Mouse (Mus musculus) MEL-GATA-1-ER (cell line): ENCODE data around the gene Usp32.
"Not testable (repeated sequence)": the region's sequence is repeated elsewhere in the genome, so short reads cannot be mapped to it uniquely, and the experiment has no call there.

ENCODE experiments used
- DNase-seq: peaks from one replicate; pipeline ENCODE4 v3.0.0-alpha.2; 2012; ENCODE audit warnings: low read depth; ENCODE audit errors: extremely low read depth

Gene Usp32

DNA sequence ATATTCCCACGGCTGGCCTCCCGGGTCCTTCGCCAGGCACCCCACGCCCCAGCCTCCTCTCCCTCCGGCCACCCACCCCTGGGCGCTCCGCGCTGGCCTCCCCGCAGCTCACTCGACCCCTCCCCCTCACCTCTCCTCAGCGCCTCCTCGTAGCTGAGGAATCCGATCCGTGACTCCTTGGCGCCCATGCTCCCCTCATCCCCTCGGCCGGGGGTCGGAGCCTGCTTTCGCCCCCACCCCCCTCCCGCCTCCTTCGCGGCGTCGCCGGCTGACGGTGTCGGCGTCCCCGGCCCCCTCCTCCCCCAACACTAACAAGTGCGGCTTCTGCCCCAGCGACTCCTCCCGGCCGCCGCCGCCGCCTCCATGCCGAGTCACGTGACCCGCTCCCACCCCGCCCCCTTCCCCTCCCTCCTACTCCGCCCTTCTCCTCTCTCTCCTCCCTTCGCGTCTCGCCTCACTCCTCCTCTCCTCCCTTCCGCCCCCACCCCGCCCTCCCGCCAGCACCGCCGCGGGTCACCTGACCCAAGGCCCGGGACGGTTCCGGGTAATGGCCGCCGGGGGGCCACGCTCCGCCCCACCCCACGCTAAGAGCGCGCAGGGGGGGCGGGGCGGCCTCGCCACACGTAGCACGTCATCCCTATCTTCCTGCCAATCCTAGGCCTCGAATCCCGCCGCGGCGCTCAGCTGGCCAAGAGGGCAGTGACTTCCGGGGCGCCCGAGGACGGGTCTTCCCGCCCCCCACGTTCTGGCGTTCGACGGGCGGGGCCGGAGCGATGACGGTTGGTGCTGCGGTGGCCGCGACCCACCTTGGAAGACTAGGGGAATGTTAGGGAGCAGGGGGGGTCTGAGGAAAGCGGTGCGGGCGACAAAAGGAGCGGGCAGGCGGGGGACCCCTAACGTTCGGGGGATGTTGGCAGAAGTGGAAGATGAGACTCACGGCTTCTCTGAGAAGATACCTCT lies at the start of gene Usp32:
Gene Usp32 (minus strand): TSS at position 581 of the 960 bp plus-strand sequence.
- DNase-seq = peak; percentile 86

DNA sequence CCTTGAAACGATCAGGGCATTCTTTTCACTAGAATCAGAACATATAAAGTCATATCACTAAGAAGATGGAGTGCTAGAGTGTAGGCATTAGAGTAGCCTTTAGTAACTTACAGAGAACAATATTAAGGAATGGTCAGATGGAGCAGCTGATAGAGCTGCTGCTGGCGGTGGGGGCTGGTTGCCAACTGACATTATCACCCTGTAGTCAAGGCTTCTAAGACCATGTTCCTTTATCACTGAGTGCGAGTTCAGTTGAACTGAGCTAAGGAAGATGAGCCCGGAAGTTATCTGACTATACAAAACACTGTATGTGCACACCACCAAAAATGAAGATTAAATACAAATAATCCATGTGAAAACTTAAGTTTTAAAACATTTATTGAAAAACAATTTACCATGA lies 49.1 kb upstream of the Usp32 start:
- no peak for DNase-seq

DNA sequence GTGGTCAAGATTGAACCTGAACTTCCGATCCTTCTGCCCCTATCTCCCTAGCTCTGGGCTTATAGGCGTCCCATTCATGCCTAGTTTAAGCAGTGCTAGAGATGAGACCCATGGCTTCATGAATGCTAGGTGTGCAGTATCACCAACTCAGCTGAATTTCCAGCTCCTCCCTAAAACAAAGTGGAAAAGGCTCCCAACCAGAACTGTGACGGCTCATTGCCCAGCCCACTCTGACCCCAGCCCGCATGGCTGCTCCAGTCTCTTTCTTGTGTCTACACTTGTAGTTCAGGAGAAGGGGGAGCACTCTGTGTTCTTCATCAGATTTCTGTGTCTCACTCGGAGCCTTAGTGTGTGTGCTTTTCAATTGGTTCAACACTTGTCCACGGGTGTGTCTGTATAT lies 44.9 kb upstream of the Usp32 start:
- no peak for DNase-seq

DNA sequence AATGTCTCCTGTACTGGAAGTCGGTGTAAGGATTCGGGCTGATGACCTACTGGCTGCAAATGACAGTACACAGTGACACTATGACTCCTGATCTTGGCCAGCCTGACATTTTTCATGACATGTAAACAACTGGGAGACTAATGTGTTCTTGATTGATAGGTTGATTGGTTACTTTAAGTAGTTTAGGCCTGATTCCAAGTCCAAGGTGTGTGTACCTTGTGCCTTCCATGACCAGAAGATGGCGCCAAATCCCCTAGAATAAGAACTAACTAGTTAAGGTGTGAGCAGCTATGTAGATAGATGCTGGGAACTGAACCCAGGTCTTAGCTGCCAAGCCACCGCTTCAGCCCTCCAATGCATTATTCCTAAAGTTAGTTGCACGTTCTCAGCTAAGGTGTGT lies 44.1 kb upstream of the Usp32 start:
- peak; percentile 49 for DNase-seq

DNA sequence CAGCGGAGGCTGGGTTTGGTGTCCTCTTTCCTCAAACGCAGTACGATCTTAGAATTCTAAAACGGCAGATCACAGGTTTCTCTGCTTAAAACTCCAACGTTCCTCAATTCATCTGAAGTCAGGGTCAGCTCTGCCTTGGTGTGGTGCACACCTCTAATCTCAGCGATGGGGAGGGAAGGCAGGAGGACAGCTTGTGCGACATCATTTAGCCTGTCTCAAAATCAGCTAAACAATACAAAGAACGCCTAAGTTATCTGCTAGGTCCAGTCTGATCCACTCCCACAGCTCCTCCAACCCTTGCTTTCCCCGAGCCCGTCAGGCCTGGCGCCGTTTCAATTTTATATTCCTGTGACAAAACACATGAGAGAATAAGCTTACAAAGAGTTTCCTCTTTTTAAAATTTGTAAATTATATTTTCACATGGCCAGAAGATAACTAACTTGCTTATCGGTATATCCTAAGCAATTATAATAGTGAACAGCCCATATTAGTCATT lies 43.4 kb upstream of the Usp32 start:
- DNase-seq = no peak

DNA sequence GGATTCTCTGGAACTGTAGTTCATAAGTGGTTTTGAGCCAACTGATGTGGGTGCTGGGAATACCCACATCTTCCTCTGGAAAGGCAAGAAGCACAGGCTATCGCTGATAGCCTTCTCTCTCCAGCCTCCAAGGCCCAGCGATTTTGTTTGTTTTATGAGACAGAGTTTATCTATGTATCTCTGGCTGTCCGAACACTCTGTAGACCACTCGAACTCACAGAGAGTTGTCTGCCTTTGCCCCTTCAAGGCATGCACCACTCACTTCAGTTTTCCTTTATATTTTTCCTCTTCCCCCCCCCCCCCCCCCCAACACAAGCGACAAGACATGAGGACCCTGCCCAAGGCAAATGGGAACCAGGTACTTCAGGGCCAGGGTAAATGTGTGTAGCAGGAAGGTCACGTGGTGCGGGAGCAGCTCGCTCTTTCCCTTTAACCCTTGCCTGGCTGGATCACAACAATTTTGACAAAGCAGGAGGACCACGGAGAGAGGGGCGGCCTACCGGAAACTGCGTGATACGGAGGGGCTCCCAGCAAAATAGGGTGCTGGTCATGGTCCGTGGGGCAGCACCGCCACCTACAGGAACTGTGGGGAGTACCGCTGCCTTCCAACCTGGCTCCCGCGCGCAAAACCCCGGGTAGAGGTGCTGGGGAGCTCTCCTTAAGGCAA lies 42.8 kb upstream of the Usp32 start:
- peak; percentile 57 for DNase-seq

DNA sequence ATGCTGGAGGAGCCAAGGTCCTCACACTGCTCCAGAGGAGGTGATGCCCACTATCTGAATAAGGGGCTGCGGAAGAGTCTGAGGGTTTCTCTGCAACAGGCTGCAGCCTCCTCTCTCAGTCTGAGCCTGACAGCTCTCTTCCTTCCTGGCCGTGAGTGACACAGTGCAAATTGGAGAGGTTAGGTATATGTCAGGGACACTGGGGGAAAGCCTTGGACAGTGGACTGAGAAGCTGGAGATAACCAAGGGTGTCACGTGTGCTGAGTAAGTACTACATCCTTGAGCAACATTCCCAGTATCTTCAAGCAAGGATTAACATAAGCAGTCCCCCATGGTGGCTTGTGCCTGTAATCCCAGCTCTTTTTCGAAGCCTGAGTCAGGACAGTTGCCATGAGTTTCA lies 38.5 kb upstream of the Usp32 start:
- DNase-seq = no peak

DNA sequence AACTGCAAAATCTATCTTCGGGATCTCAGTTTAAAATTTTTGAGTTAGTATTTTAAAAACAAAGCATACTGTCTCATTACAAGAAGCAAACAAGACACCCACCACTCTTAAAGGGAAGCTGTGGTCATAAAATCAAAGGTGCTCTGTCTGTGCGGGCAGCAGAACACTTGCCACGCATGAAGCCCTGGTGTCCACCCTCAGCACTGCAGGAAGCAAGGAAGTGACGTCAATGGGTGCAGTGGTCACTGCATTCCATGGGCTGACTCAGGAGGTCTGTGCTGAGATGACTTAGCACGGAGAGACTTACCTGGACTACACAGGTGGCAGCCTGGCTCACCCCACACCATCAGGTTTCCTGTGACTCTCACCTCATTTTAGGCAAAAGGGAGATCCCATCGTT lies 37.8 kb upstream of the Usp32 start:
- DNase-seq = no peak

DNA sequence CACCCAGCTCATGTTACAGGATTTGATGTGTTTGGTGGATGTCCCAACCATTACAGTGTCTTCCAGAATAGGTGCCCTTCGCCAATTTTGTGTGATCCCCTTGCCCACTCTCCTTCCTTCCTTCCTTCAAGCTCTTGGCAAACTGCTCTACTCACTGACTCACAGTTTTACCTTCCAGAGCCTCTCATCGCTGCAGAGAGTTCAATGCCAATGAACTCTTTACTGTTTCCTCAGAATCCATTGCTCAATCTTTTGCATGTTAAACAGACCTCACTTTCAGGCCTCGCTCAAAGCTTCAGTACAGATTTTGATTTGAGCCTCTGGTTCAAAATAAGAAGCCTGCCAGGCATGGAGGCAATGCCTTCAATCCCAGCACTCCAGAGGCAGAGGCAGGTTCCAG lies 36.0 kb upstream of the Usp32 start:
- DNase-seq = no peak

DNA sequence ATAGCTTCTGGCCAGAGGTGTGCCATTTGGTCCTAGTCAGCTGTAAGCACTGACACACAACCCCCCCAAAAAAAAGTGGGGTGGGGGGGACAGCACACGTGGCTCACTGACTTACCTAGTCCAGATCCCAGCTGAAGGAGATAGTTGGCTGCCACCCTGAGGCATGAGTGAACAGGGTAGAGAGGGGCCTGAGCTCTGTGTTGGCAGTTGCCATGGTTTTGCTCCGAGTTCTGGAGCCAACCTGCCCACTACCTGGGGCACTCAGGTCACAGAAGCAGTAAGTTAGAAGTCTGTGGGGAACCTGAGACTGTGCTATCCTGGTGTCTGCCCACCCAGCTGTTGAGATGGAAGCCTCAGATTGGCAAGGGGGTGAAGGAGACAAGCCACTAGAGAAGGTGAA lies 30.9 kb upstream of the Usp32 start:
- DNase-seq = no peak

DNA sequence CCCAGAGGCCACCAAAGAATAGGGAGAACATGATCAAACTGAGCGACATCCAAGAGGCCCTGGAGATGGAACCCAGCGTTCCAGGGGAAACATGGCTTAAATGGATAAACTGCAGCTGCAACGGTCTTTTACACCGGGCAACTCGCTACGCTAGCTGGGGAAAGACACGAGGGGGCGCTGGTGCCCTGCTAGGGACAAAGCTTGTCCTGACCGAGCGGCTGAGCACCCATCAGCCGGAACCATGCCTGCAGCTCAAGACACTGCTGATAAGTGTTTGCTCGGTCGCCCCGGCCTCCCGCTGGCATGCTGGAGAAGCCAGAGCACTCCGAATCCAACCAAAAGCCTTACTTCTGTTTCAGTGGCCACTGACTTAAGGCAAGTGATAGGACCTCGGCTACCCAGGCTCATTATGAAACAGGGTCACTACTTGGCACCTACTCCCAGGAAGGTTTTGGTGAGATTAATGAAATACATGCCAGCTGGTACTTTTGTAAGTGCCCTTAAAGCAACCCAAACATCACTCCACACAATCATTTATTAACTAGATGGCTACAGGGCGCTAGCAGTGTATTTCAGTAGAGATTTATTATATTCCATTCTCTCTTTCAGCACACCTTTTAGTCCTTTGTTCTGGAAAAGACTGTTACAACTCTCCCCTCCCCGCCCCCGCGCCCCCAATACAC lies 30.2 kb upstream of the Usp32 start, which contains the start of gene 1700125H20Rik:
Gene 1700125H20Rik (plus strand): TSS at position 347 of the 683 bp plus-strand sequence.
- DNase-seq = peak; percentile 70

DNA sequence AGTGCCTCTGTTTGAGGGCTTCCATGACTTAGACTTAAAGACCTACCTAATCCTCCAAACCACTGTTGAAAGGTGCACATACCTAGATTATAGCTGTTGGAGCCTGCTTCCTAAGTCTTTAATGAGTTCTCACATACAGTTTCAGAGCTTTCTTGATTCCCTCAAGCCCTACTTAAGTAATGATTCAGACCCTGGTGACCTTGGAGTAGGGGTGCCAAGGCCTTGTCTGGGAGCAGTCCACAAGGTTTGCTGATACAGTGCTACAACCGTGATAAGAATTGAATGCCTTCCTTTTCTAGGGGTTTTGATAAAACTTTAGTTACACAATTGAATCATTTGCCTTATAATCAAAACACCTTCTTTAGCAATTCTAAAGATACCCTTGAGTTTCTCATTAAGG lies 27.5 kb upstream of the Usp32 start:
- no peak for DNase-seq

DNA sequence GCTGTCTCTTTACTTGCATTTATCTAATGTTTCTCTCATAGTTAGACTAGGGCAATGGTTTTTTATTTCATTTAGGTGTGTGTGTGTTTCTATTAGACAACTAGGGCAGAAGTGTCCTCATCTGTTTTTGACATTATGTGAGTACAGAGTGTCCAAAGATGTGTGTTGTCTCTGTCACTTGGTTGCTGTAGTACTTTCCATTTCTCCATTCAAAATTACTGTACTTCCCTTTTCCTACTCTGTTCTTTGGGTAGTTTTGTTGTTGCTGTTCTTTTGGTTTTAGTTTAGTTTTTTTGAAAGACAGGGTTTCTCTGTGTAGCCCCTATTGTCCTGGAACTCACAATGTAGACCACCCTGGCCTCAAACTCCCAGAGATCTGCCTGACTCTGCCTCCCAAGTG lies 24.4 kb upstream of the Usp32 start:
- DNase-seq = no peak

DNA sequence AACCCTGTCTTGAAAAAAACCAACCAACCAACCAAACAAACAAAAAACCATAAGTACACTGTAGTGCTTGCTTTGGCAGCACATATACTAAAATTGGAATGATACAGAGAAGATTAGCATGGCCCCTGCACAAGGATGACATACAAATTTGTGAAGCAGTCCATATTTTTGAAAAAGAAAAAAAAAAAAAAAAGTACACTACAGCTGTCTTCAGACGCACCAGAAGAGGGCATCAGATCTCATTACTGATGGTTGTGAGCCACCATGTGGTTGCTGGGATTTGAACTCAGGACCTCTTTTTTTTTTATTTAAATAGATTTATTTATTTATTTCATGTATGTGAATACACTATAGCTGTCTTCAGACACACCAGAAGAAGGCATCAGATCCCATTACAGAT lies 23.1 kb upstream of the Usp32 start:
- not testable (repeated sequence) for DNase-seq

DNA sequence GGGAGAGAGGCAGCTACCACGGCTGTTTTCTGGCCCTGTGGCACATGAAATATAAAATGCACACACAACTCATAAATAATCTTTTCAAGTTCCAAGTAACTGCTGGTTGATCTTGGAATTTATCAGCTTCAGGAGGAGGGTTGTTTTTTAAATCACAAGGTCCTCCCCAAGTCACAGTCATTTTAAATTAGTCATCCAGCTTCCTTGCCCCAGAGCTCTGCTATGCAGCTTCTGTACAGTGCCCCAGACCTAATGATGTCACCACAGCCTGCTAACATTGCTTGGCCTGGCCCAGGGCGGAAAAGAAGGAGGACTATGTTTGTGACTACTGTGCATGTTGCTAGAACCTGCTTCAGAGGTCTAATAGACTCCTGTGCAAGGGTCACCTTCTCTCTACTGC lies 17.3 kb upstream of the Usp32 start:
- DNase-seq = no peak

DNA sequence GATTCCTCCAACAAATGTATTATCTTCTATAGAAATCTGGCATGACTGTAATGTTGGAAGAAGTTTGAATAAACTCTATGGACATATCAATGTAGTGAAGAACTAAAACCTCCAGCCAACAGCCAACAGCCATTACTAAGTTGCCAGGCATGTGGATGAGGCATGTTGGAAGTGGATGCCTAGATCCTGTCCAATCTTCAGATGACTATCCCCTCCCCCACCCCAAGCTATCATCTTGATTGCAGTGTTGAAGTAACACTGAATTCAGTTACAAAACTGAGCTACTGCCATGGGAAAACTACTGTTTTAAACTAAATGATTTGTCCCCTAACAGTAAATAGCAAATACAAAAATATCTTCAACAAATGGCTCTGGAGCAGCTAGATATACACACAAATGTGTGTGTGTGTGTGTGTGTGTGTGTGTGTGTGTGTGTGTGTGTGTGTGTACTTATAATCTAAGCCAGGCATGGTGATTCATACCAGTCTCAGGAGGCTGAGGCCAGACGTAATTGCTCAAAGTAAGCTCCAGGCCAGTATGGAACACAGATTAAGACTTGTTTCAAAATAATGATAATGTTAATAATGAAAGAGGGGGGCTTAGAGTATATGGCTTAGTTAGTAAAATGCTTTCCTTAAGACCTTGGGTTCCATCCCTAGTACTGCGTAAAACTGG lies 12.4 kb upstream of the Usp32 start:
- no peak for DNase-seq

DNA sequence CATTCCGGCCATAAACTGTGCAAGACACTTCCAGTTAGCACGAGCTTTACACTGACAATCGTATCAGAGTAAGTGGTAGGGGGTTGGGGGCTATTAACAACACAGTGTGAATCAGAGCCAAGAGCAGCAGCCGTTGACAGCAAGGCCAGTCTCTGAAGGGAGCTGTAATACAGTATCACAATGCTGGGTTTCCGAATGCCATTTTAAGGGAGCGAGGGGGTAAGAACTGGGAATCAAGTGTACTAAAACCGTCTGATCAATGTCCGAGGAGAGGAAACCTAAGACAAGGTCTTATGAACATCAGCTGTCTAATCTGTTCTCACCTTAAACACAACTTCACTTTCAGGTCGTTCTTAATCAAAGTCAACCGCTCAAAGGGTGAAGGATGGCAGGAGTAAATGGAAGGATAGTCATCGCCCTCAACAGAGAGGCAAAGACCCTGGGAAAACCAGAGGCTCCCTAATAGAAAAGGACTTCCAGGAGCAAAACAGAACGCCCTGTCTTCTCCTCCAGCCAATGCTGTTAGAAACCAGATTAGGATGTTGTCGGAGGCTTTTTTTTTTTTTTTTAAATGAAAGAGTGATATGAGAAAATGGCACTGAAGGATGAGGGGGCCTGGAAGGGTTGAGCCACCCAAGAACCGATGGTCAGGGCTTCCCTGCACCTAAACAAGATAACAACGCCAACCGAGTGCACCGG lies 1.0 kb downstream of the Usp32 start:
- DNase-seq = no peak

DNA sequence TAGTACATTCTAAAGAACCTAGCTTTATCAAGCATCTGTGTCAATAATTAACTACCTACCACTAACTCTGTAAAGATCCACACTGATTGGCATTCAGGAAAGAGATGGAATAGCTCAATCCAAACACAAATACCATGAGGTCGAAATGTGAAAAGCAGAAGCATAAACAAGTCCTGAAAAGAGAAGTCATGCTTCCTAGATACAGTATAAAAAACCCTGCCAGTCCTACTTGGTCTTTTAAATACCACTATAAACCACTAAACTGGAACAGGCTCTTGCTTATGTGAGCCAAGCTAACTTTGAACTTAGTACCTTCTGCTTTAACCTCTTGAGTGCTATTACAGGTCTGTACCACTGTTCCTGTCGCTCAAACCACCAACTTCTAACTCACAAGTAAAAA lies 8.4 kb downstream of the Usp32 start:
- no peak for DNase-seq

DNA sequence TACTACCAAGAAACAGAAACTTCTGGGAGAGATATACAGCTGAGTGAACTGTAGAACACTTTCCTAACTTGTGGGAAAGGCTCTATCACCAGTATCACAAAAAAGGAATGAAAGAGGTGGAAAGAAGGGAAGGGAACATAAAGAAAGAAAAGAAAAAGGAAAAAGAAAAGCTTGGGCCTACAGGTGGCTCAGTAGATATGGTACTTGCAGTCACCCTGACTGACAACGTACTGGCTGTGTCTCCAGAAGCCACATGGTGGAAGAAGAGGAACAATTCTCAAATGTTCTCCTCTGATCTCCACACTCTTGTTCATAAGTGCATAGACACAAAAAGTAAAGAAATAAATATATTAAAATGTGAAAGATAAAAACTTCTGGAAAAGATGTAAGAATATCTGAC lies 11.1 kb downstream of the Usp32 start:
- DNase-seq = no peak

DNA sequence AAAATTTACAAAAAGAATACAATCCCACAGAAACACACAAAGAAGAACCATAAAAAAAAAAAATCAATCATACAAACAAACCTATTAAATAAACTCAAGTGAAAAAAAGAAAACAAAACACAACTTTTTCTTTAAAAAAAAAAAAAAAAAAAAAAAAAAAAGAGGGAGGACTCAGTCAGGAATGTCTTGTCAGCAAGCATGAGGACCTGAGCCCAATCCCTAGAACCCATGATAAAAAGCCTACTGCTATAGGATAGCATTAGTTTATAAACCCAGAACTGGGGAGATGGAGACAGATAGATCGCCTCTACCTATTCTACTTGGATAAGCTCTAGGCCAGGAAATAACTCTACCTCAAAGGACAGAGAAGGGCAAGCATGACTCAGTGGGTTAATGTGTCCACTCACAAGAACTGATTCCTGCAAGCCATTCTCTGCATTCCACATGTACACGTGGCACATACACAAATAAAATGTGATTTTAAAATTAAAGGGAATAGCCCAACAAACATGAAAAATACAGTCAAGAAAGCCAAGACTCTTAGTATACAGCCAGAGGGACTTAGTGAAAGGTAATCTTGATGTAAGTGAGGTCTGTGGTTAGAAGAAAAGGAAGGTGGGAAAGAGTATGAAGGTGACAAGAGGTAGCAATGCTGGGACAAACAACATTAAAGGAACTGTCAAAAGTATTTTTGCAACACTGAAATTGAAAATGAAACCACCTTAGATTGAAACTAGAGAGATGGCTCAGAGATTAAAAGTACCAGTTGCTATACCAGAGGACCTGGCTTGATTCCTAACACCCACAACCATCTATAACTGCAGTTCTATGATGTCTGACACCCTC lies 13.5 kb downstream of the Usp32 start:
- no peak for DNase-seq
